Mouse (Mus musculus): ENCODE measurements around the gene Myo6.

GRCm38 (mm10) chr9:80164611-80165474 lies at the start of gene Myo6:
- TF ChIP-seq CTCF (conservative IDR thresholded peaks at IDR 0.05 in 1 of 2, IDR thresholded peaks at IDR 0.05 in 1 of 2; ENCODE audit: low read depth in 2 of 2, low read length in 2 of 2) (no peak), PAX5 (IDR thresholded peaks at IDR 0.05; ENCODE audit: low read length) (no peak), EP300 (IDR thresholded peaks at IDR 0.05; ENCODE audit: low read length) (no peak), POLR2A (IDR thresholded peaks at IDR 0.05; ENCODE audit: low read depth, low read length) (0 out of 2 replicates have a peak, but pooled peaks have one; percentile 23), ZNF384 (IDR thresholded peaks at IDR 0.05; ENCODE audit: low read depth, low read length) (no peak), MAZ (IDR thresholded peaks at IDR 0.05; ENCODE audit: low read depth, low read length) (0 out of 2 replicates have a peak, but pooled peaks have one; percentile 16), NELFE (IDR thresholded peaks at IDR 0.05; ENCODE audit: low read depth, low read length) (no peak), RAD21 (IDR thresholded peaks at IDR 0.05; ENCODE audit: low read depth, low read length) (no peak), IRF4 (IDR thresholded peaks at IDR 0.05; ENCODE audit: low read depth, low read length) (no peak), MEF2A (IDR thresholded peaks at IDR 0.05; ENCODE audit: borderline replicate concordance, low read depth, low read length) (no peak), UBTF (IDR thresholded peaks at IDR 0.05; ENCODE audit: low read depth, low read length) (0 out of 2 replicates have a peak, but pooled peaks have one; percentile 30)

All from CH12.LX (cell line).